Mouse (Mus musculus): ENCODE measurements at regions not wholly inside any gene's neighbourhood (a gene's known extent, or its start where the extent isn't known, plus 50 kb on each side); places are given as distances from the start of the nearest gene placed in this dataset.

DNA sequence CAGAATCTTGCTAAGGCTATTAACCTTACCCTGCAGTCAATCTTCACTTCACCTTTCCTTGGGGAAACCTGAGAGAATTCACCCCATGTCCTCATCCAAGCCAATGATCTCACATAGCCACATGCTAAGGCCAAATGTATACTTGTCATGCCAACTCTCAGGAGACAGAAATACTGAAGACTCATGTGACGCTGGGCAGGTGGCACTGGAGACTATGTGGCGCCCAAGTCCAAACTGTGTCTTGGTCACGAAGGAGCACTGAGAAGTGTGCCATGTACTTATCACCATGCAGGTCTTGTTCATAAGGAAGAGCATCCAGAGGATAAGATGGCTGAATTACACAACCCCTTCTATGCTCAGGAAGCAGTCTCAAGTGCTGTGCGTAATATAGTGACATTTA lies 259.4 kb upstream of the Gm9747 start:
- TF ChIP-seq CTCF (IDR thresholded peaks at IDR 0.05; ENCODE audit: control insufficient read depth, insufficient read depth, insufficient read length) = no peak
- no peak for TF ChIP-seq USF1 (IDR thresholded peaks at IDR 0.05; ENCODE audit: low read depth)
- no peak for TF ChIP-seq MYOG (IDR thresholded peaks at IDR 0.05; ENCODE audit: control insufficient read depth, extremely low read depth, insufficient read length)
- TF ChIP-seq CEBPB (IDR thresholded peaks at IDR 0.05; ENCODE audit: low read depth) = no peak
- no peak for TF ChIP-seq MYOD1 (IDR thresholded peaks at IDR 0.05; ENCODE audit: control insufficient read depth, insufficient read length, low read depth)
